Mouse (Mus musculus) kidney, adult 9 months (tissue): Measurements from ENCODE around the gene R3hdm2.
A peak's percentile ranks its signal among the peaks of the same experiment; 100 is the strongest.

Source experiments
- DNase-seq: peaks from one replicate; pipeline ENCODE4 v3.0.0; 2022

Gene R3hdm2

DNA sequence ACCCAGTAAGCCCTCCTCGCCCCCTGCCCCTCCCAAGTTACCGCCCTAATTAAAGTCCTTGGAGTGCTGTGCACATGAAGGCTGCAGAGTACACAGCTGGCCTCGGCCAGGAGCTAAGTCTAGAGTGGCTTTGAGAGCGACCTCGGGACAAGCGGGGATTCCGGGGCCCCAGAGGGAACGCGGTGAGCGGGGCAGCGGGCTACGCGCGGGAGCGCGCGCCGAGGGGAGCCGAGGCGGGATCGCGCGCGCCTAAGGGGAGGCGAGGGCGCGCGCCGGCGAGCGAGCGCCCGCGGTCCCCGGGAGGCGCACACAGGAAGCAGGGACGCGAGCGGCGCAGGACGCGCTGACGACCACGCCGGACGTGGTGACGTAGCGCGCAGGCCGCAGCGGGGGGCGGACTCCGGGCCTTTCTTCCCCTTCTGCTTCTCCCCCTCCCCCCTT, at the start of gene R3hdm2:
Gene R3hdm2 (plus strand): TSS at position 77 of the 441 bp plus-strand sequence.
- peak; percentile 92 for DNase-seq

DNA sequence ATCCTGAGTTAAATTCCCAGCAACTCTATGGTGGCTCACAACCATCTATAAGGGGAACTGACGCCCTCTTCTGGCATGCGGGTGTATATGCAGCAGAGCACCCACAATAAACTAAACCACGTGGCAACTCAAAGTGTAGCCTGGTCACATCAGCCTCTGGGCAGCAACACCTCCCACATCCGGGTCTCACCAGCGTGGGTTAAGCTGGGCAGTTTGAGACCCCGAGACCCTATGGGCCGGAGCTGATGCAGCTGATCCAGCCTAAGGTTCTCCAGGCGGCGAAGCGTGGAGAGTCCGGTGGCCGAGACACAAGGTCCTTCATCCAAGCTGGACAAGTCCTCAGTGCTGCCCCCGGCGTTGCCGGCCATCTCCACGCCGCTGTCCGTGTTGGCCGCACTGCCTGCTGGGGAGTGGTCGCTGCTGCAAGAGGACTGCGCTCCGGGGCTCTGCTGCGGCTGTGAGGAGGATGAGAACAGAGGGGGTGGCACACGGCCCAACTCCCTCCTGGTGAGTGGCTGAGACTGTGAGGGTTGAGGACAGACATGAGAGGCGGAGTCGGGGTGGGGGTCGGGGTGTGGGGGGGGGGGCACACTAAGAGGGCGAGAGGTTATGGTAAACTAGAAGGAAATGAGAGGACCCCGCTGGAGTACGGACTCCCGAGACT, 47.8 kb upstream of the R3hdm2 start:
- DNase-seq: no peak

DNA sequence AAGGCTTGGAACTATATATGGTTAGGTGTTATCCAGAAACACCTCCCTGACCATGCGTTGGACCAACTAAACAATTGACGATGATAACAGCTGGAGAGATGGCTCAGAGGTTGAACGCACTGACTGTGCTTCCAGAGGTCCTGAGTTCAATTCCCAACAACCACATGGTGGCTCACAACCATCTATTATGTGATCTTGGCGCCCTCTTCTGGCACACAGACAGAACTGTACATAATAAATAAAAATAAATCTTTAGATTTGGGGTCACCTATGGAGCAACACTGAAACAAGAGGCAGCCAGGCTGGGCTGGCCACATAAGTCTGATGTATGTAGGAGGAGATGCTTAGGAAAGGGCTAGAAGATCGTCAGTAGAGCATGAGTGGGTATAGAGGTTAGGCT, 47.0 kb upstream of the R3hdm2 start:
- no peak for DNase-seq

DNA sequence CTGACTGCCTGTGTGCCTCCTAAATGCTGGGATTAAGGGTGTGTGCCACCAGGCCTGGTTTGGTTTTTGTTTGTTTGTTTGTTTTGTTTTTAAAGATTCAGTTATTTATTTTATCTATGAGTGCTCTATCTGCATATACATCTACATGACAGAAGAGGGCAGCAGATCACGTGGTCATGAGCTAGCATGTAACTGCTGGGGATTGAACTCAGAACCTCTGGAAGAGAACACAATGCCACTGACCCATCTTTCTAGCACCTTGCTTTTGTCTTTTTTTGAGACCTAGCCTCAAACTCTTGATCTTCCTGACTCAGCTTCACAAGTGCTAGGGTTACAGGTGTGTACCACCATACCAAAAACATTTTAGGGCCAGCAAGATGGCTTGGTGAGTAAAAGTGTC, 44.9 kb upstream of the R3hdm2 start:
- no peak for DNase-seq

DNA sequence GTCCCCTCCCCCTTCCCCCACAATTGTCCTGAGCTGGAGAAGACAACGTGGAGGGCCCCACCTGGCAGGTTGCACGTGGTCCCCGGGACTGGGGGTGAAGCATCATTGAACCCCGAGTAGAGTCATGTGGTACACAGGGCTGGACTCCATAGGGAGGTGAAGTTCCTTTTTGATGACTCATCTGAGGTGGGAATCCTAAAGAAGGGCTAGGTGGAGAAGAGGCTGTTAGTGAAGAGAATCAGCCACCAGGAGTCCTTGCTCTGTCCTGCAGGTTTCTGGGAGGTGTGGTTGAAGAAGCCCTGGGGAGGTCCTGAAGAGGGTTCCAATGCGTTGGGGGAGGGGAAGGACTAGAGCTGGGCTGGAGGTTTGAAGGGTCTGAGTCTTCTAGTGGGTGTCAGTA, 43.2 kb upstream of the R3hdm2 start:
- DNase-seq: no peak

DNA sequence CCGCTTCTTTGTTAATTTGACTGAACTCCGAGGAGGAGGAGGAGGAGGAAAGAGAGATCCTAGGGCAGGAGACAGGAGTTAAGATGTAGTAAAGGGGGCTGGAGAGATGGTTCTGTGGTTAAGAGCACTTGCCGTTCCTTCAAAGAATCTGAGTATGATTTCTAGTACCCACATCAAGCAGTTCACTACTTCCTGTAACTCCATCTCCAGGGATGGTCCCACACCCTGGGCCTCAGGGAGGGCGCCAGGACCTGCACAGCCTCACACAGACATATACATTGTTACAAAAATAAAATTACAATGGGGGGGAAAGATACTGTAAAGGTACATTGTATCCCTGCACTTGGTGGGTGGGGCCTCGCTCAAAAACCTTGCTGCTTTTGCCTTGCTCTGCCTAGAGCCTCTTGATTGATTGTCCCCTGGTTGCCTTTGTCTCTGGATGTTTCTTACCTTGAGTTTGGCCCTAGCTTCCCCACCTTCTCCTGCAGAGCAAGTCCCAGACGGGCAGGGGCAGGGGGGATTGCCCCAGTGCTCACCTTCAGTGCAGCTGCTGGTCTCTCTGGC, 42.5 kb upstream of the R3hdm2 start:
- no peak for DNase-seq

DNA sequence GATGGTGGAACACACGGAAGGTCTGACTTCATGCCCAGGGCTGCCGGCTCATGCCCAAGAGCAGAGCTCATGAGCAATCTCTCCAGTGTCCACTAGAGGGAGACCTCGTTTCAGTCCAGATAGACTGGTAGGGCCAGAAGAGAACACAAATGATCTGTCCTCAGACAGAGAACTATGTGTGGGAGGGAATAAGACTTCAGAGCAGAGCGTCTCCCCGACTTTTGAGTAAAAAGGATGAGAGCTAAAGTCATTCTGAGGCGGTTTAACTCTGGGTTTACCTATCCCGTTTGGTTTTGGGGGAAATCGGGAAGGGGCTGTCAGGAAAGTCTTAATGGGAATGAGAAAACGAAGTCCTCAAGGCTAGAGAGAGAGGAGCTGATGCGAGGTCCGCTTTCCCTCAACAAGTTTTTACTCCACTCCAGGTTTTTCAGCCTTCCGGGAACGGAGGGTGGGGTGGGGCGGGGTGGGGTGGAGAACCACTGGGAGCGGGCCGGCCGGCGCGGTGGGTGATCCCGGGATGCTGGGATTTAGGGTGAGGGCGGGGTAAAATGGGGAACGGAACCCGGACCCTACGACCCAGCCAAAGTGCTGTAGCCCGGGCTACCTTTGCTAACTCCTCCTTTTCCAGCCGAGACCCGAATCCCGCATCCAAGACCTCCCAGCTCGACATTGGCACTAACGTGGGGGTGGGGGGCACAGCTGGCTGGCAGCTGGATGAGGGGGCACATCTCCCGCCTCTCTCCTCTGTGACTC, 41.0 kb upstream of the R3hdm2 start:
- DNase-seq: peak; percentile 94

DNA sequence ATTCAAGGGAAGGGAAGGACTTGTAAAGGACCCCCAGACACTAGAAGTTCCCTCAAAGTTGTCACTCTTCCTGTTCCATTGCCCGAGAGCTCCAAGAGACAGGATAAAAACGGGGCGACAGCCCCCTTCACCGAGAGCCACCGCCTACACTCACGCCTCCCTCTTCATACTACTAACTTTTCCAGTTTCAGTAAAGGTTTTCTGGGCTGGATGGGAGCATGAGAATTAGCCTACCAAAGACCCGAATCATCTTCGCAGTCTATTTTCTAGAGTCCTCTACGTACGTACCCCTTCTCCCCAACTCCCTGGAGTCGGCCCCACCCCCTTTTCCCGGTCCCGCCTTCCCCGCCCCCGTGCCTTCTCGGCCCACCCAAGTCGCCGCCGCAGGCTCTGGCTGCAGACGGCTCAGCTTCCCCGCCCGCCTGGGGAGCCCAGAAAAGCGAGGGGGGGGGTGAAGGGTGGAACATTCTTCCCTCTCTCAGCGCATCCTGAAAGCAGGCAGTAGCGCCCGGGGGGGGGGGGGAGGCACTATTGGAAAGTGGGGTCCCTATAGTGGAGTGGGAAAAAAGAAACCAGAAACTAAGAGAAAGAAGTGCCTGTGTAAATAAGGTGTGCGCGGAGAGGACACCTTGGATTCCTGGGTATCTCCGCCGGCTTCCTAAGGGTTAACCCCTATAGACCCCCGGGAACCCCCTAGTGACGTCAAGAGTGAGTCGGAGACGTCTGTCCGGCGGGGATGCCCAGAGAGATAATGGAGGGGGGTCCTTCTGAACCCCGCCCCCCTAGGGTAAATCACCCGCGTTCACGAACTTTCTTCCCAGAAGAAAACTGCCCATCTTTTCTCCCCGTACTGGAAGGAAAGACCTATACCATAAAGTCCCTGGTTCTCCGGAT, 40.2 kb upstream of the R3hdm2 start:
- DNase-seq: no peak

DNA sequence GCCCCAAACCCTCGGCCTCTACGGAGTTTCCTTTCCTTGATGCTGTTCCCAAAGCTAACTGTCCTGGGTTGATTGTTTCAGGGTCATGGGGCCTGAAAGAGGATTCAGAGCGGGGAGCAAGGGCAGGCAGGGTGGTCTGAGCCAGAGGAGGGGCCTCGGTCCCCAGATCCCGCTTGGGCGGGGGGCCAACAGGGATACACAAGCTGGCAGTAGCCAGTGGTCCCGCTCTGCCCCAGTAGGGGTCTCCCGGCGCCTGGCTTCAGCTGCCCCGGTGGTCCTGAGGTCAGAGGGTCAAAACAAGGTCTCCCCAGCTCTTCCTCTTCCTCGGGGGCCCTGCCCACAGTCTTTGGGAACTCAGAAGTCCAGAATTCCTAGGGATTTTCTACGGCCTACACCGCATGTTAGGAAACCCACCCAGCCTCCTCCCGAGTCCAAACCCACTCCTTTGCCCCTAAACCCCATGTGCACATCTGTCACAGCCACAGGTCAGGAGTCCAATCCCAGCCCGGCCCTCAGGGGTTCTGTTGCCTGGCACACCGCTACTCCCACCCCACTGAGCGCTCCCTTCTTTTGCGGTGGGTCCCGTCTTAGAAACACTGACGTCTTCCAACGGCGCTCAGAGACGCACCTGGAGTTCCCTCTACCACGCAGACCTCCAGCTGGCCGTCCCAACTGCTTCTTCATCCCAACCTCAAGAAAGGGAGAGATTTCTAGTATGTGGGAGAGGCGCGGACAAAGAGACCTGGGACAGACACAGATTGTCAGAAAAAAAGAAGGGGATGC, 39.4 kb upstream of the R3hdm2 start:
- no peak for DNase-seq

DNA sequence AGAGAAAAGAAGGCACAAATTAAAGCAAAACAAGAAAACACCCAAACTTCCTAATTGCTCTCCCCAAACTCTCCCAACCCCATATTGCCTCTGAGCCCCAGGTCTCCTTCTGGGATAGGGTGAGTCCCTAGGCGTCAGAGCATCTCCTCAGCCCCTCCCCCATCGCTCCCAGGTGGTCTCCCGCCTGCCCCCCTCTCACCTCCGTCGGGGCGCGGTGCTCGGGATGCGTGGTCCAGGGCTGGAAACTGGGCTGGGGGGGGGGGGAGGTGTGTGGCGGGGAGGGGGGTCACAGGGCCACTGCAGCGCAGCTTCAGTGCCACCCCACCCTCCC, 38.8 kb upstream of the R3hdm2 start:
- DNase-seq: no peak

DNA sequence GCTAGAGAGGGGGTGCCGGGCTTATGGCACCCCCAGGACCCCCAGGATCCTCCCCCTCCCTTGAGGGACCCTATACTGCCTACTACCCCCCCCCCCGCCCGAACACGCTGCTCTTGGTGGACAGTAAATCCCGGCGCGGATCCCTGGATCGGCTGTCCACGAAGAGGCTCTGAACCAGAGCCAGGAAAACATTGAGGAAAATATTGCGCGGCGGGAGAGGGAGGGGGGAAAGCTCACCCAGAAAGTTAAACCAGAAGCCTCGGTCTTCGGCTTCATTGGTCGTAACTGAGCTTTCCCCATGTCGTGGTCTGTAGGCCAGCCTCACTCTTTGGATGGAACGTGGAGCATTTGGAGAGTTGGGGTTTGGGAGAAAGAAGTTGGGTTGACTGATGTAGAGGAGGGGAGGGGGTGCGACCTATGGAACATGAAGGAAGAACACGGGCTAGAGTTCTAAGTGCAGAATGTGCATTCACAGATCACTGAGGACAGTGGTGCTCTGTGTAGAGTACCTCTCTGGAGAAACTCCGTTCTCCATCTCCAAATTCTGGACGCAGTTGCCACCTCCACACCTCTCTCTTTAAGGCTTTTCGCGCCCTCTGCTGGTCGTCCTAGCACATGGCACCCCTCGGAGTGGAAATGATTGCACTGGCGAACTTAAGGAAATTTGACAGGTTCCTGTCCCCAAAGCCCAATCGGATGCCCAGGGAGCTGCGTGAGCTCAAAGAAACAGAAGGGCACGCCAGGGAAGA, 38.1 kb upstream of the R3hdm2 start, which contains the start of gene Gli1:
Gene Gli1 (minus strand): TSS at position 84 of the 749 bp plus-strand sequence.
- peak; percentile 83 for DNase-seq

DNA sequence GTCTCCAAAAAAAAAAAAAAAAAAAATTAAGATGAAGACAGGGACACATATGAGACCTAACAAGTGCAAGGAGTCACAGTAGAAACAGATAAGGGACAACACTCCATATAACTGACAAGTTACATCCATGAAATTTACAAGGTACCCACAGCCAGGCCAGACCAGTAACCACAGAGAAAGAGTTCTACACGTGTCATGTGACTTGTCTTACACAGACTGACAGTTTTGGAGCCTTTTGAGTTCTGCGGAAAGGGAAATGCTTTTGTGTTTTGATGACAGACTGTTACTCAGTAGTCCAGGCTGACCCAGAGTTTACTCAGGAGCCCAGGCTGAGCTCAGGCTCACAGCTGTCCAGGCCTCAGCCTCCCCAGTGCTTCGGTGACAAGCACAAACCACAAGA, 37.1 kb upstream of the R3hdm2 start:
- no peak for DNase-seq

DNA sequence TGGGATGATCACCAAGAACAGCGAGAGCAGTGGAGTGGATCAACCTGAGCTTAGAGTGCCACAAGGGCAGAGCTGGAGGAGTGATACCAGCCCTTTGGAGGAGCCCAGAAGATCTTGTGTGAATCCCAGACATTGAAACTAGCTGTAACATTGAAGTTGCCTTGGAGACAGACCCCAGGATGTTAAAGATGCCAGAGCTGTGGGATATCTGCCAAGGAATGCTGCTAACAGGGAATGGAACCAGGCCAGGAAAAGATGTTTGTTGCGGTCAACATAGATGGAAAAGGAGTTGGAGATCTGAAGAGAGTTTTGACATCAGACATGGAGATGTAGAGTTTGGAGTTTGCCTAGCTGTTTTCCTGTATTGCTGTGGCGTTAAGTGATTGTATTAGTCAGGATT, 34.0 kb upstream of the R3hdm2 start:
- DNase-seq: no peak

DNA sequence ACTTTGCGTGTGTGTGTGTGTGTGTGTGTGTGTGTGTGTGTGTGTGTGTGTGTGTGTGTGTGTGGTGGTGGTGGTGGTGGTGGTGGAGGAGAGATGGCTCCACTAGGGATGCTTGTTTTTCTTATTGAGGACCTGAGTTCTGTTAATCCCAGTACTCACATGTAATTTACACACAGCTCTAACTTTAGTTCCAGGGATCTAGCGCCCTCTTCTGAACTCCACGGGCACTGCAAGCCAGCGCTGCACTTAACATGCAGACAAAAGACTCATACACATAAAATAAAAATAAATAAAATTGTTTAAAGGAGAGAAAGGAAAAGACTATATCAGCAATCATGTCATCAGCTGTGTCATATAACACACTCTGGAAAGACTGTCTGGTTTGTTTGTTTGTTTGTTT, 31.2 kb upstream of the R3hdm2 start:
- DNase-seq: no peak

DNA sequence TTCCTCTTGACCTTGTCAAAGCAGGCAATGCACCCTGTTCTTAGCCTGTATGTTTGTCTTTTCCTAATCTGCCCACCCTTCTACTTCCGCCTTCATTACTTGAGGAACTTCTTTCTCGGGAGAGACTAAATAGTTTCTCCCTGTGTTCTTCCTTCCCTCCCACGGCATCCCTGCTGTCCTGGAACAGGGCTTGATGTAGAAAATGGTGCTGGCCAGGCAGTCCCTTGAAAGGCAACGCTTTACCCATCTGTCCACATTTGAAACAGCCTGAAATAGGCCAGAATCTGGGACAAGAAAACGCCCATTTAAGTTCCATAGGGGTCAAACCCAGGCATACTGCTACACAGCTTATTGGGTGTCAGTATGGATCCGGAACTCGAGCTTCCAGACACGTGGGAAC, 30.3 kb upstream of the R3hdm2 start:
- no peak for DNase-seq

DNA sequence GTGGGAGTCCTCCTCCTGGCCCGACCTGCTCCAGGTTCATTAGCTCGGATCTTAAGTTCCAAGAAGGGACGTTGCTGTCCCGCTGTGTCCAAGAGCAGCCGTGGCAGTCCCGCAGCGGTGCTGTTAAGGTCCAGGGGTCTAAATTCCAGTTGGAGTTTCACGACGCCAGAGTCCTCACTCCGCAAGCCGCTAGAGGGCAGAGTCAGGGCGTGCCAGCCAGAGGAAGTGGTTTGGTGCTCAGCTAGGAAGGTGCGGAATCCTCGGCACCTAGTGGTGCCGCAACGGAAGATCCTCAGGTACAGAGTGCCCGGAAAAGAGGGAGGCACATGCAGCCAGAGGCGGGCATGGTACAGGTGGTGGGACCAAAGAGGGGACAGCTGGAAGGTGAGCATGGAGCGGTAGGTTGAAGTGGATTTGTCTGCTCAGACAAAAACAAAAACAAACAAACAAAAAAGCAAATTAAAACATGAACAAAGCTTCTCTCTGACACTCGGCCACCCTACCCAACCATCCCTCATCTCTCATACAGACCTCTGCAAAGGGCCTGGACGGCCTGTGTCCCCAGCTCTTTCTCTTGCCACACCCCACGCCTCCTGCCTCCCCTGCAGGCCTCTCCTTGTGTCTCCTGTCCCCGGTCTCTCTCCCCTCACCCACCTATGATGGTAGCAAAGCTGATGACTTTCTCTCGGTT, 29.4 kb upstream of the R3hdm2 start:
- DNase-seq: peak; percentile 83

DNA sequence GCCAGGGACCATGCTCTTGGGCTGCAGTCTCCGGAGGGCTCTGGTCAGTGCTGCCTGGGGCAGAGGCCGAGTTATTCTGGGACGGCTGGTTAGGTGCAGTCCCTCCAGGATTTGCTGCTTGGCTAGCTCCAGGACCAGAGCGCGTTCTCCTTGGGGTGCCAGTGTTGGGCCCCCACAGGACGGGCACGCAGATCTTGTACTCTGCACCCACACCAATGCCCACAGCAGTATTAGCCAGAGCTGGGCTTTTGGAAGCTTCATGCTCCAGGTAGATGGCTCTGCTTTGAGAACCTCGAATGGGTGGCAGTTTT, 28.9 kb upstream of the R3hdm2 start:
- DNase-seq: no peak

DNA sequence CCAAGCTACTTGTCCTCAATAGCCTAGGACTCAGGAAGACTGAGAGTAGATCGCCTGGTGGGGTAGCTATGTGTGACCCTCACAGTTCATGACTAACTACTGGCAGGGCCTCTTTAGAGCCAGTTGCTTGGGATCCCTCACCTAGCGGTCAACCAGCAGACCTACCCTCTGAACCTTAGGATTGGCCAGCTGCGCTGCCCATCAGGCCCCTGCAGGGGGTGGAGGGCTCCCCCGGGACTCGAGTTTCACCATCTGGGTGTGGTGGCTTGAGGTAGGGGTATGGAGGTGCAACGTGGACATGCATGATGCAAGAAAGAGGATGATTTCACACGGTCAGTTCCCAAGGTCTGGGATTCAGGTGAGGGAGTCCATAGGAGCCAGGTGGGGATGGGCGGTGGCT, 28.4 kb upstream of the R3hdm2 start:
- no peak for DNase-seq

DNA sequence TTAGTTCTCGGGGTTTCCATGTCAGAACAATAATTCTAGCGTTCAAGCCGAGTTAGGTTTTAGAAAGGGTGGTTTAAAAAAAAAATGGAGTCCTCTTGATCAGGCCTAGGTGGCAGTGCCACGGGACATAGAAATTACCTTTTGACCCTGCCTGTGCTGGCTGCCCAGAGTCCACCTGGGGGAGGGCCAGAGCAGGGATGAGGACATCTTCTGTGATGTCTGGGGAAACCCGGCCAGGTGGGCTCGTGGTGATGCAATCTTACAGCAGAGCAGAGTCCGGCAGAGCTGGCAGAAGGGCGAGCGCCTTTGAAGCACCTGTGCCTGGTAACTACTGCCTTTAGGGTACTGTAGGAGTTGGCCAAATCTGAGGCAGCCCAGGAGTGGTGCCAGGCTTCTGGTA, 27.9 kb upstream of the R3hdm2 start:
- no peak for DNase-seq

DNA sequence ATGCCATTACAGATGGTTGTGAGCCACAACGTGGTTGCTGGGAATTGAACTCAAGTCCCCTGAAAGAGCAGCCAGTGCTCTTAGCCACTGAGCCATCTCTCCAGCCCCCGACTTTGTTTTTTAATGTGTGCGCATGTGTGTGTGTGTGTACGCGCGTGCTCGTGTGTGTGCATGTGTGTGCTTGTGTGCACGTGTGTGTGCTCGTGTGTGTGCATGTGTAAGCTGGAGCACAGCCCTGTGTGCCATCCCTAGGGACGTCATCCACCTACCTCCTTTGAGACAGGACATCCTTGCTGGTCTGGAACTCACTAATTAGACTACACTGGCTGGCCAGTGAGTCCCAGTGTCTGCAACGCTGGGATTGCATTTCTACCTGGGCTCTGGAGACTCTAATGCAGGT, 27.4 kb upstream of the R3hdm2 start:
- no peak for DNase-seq
